Mouse (Mus musculus): ENCODE measurements around the gene Nr2f1.
A peak's percentile ranks its signal among the peaks of the same experiment; 100 is the strongest.

Nr2f1 gene

GRCm38 (mm10) chr13:78179312-78180097 lies 20.1 kb downstream of the Nr2f1 start:
- no peak for DNase-seq (ENCODE audit: low spot score in 2 of 2)

GRCm38 (mm10) chr13:78178771-78179170 lies 20.8 kb downstream of the Nr2f1 start:
- DNase-seq (ENCODE audit: low spot score in 2 of 2), result no peak

- no peak for DNase-seq (ENCODE audit: low spot score in 2 of 2)
Measured at GRCm38 (mm10) chr13:78178021-78178420, 21.5 kb downstream of the Nr2f1 start.

GRCm38 (mm10) chr13:78177381-78177950 lies 22.1 kb downstream of the Nr2f1 start:
- no peak for DNase-seq (ENCODE audit: low spot score in 2 of 2)

- DNase-seq (ENCODE audit: low spot score in 2 of 2), result no peak
Measured at GRCm38 (mm10) chr13:78175821-78176380, 23.7 kb downstream of the Nr2f1 start.

GRCm38 (mm10) chr13:78174891-78175290 lies 24.7 kb downstream of the Nr2f1 start:
- DNase-seq (ENCODE audit: low spot score in 2 of 2), result no peak

GRCm38 (mm10) chr13:78174191-78174590 lies 25.4 kb downstream of the Nr2f1 start:
- no peak for DNase-seq (ENCODE audit: low spot score in 2 of 2)

- DNase-seq (ENCODE audit: low spot score in 2 of 2), result no peak
Measured at GRCm38 (mm10) chr13:78172861-78173260, 26.7 kb downstream of the Nr2f1 start.

GRCm38 (mm10) chr13:78171984-78172636 lies 27.4 kb downstream of the Nr2f1 start:
- no peak for DNase-seq (ENCODE audit: low spot score in 2 of 2)

GRCm38 (mm10) chr13:78171320-78171719 lies 28.2 kb downstream of the Nr2f1 start:
- DNase-seq (ENCODE audit: low spot score in 2 of 2), result no peak

GRCm38 (mm10) chr13:78168166-78168565 lies 31.4 kb downstream of the Nr2f1 start:
- no peak for DNase-seq (ENCODE audit: low spot score in 2 of 2)

GRCm38 (mm10) chr13:78164941-78165340 lies 34.6 kb downstream of the Nr2f1 start:
- DNase-seq (ENCODE audit: low spot score in 2 of 2), result no peak

GRCm38 (mm10) chr13:78163087-78163958 lies 36.2 kb downstream of the Nr2f1 start:
- DNase-seq (ENCODE audit: low spot score in 2 of 2), result peak; percentile 54 to 69

GRCm38 (mm10) chr13:78162149-78162548 lies 37.4 kb downstream of the Nr2f1 start:
- no peak for DNase-seq (ENCODE audit: low spot score in 2 of 2)

- no peak for DNase-seq (ENCODE audit: low spot score in 2 of 2)
Measured at GRCm38 (mm10) chr13:78157465-78157864, 42.1 kb downstream of the Nr2f1 start.
